Mouse (Mus musculus): ENCODE data around the gene Dmkn.
"Not testable (repeated sequence)": the region's sequence is repeated elsewhere in the genome, so short reads cannot be mapped to it uniquely, and the experiment has no call there.

Dmkn gene

GRCm38 (mm10) chr7:30820854-30821445, 57.4 kb downstream of the Dmkn start:
- DNase-seq (ENCODE audit: low spot score), result no peak

GRCm38 (mm10) chr7:30821532-30821931, 58.0 kb downstream of the Dmkn start:
- DNase-seq (ENCODE audit: low spot score), result no peak

- no peak for DNase-seq (ENCODE audit: low spot score)
Observed at GRCm38 (mm10) chr7:30823675-30824074, 60.1 kb downstream of the Dmkn start, which contains the start of gene Ffar2. TSS of gene Ffar2 (minus strand) at chr7:30823775.

GRCm38 (mm10) chr7:30824306-30824705, 60.8 kb downstream of the Dmkn start:
- DNase-seq (ENCODE audit: low spot score), result no peak

- DNase-seq (ENCODE audit: low spot score), result no peak
Observed at GRCm38 (mm10) chr7:30826660-30827059, 63.1 kb downstream of the Dmkn start.

GRCm38 (mm10) chr7:30828871-30829270, 65.3 kb downstream of the Dmkn start:
- not testable (repeated sequence) for DNase-seq (ENCODE audit: low spot score)

- no peak for DNase-seq (ENCODE audit: low spot score)
Observed at GRCm38 (mm10) chr7:30829428-30829827, 65.9 kb downstream of the Dmkn start.
